Mouse (Mus musculus) testis, postnatal 14 days (tissue): ENCODE data around the gene Hapln4.
"Not testable (repeated sequence)": the region's sequence is repeated elsewhere in the genome, so short reads cannot be mapped to it uniquely, and the experiment has no call there.

Experiments
- DNase-seq: peaks from one replicate; pipeline ENCODE4 v3.0.0; 2021; ENCODE audit warnings: low spot score

Hapln4 gene

GRCm38 (mm10) chr8:70083285-70083684 lies at the start of gene Hapln4:
Gene Hapln4, plus strand, starts transcription at chr8:70083457.
- DNase-seq: peak; percentile 55

GRCm38 (mm10) chr8:70037994-70038393 lies 45.3 kb upstream of the Hapln4 start:
- no peak for DNase-seq

- peak; percentile 74 for DNase-seq
Measured at GRCm38 (mm10) chr8:70041885-70042546, 41.2 kb upstream of the Hapln4 start.

- peak; percentile 97 for DNase-seq
Measured at GRCm38 (mm10) chr8:70042583-70043455, 40.4 kb upstream of the Hapln4 start, which contains the start of the genes Mau2 and Sugp1. Gene Mau2, minus strand, starts transcription at chr8:70042734. Gene Sugp1, plus strand, starts transcription at chr8:70042813.

GRCm38 (mm10) chr8:70043996-70044395 lies 39.3 kb upstream of the Hapln4 start:
- no peak for DNase-seq

GRCm38 (mm10) chr8:70049662-70050061 lies 33.6 kb upstream of the Hapln4 start:
- DNase-seq: no peak

GRCm38 (mm10) chr8:70050434-70050833 lies 32.8 kb upstream of the Hapln4 start:
- not testable (repeated sequence) for DNase-seq

- no peak for DNase-seq
Measured at GRCm38 (mm10) chr8:70057721-70058120, 25.5 kb upstream of the Hapln4 start.

GRCm38 (mm10) chr8:70071836-70072440 lies 11.3 kb upstream of the Hapln4 start:
- DNase-seq: no peak

GRCm38 (mm10) chr8:70072441-70073069 lies 10.7 kb upstream of the Hapln4 start, which contains the start of gene Tm6sf2:
Gene Tm6sf2, plus strand, starts transcription at chr8:70072924.
- peak; percentile 36 for DNase-seq

- no peak for DNase-seq
Measured at GRCm38 (mm10) chr8:70073120-70073519, 10.1 kb upstream of the Hapln4 start.

GRCm38 (mm10) chr8:70073682-70074081 lies 9.6 kb upstream of the Hapln4 start:
- DNase-seq: no peak

- no peak for DNase-seq
Measured at GRCm38 (mm10) chr8:70081976-70082375, 1.3 kb upstream of the Hapln4 start.

- no peak for DNase-seq
Measured at GRCm38 (mm10) chr8:70084191-70085065, 1.2 kb downstream of the Hapln4 start.

GRCm38 (mm10) chr8:70086151-70086550 lies 2.9 kb downstream of the Hapln4 start:
- no peak for DNase-seq

GRCm38 (mm10) chr8:70087237-70087636 lies 4.0 kb downstream of the Hapln4 start:
- no peak for DNase-seq

- DNase-seq: peak; percentile 25
Measured at GRCm38 (mm10) chr8:70087836-70088650, 4.8 kb downstream of the Hapln4 start.

GRCm38 (mm10) chr8:70089296-70089960 lies 6.2 kb downstream of the Hapln4 start:
- DNase-seq: no peak

- DNase-seq: no peak
Measured at GRCm38 (mm10) chr8:70092786-70093185, 9.5 kb downstream of the Hapln4 start.

- no peak for DNase-seq
Measured at GRCm38 (mm10) chr8:70099276-70099675, 16.0 kb downstream of the Hapln4 start.
